Mouse (Mus musculus): ENCODE results near the gene Jag1. TPM values are rescaled to one million over a fixed set of nuclear protein-coding genes. Genes with fewer than 3 reads are reported as not detected.

Gene Jag1
- total RNA-seq, 2 experiments from 2014 or later, result 17.9 to 20.6 TPM

GRCm38 (mm10) chr2:137073473-137074312, 42.8 kb downstream of the Jag1 start:
- intact Hi-C loops (cut with DNase I), result no loop called here
- no peak for DNase-seq

- peak; percentile 43 to 57 for DNase-seq
- intact Hi-C loops (cut with DNase I), result no loop called here
Measured at GRCm38 (mm10) chr2:137067479-137068110, 48.8 kb downstream of the Jag1 start.

GRCm38 (mm10) chr2:137064513-137064912, 51.9 kb downstream of the Jag1 start:
- no peak for DNase-seq
- intact Hi-C loops (cut with DNase I), result no loop called here

- intact Hi-C loops (cut with DNase I), result no loop called here
- DNase-seq, result no peak
Measured at GRCm38 (mm10) chr2:137063829-137064228, 52.6 kb downstream of the Jag1 start.

GRCm38 (mm10) chr2:137049906-137050305, 66.5 kb downstream of the Jag1 start:
- intact Hi-C loops (cut with DNase I), result no loop called here
- no peak for DNase-seq

- intact Hi-C loops (cut with DNase I), result no loop called here
- DNase-seq, result no peak
Measured at GRCm38 (mm10) chr2:137049367-137049766, 67.1 kb downstream of the Jag1 start.

- DNase-seq, result no peak
- intact Hi-C loops (cut with DNase I), result no loop called here
Measured at GRCm38 (mm10) chr2:137044122-137044521, 72.3 kb downstream of the Jag1 start.

Other genes with a start within 250 kb of the Jag1 start
- 10 to 100 TPM; 24.9 to 33.6 TPM for gene AL731706.2, start 231.0 kb downstream of the Jag1 start, total RNA-seq (2021)
- gene Slx4ip, start 225.4 kb downstream of the Jag1 start, total RNA-seq (2021), result 1 to 10 TPM; 2.6 to 3.2 TPM
- gene AL731706.1, start 225.3 kb downstream of the Jag1 start, total RNA-seq (2021), result 10 to 100 TPM; 28.8 to 30.5 TPM
- gene Mkks, start 225.3 kb downstream of the Jag1 start, total RNA-seq (2021), result 10 to 100 TPM; 28.3 to 38.8 TPM